Mouse (Mus musculus) lung, postnatal 0 days (tissue): ENCODE measurements around the gene Plxnb2.

Source experiments
- CTCF ChIP-seq: IDR thresholded peaks from 2 replicates; pipeline ENCODE4 v1.5.1; 2016; ENCODE audit warnings: antibody characterized with exemption, mild to moderate bottlenecking
- EP300 ChIP-seq: IDR thresholded peaks from 2 replicates; pipeline ENCODE4 v1.6.1; 2016; ENCODE audit warnings: antibody characterized with exemption, mild to moderate bottlenecking, control low read depth

DNA sequence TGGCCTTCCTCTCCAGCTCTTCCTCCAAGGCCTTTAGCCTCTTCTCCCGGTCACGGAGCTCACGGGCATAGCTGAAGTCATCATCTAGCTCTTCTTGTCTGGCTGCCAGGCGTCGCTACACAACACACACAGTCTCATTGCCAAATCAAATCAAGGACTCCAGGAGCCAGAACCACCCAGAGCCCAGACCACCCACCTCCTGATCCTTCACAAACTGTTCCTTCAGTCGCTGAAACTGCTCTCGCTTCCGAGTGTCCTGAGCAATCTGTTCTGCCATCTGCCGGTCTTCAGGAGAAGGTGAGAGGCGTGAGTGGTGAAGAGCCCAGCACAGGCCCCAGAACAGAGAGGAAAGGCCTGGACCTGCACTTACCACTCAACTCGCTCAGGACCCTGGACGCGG lies 74.5 kb downstream of the Plxnb2 start:
- no peak for TF ChIP-seq CTCF
- TF ChIP-seq EP300: no peak
